Mouse (Mus musculus) kidney, embryonic 14.5 days (tissue): ENCODE data around the gene Adamtsl2. TPM values are rescaled to one million over a fixed set of nuclear protein-coding genes. Genes with fewer than 3 reads are reported as not detected.
A peak's percentile ranks its signal among the peaks of the same experiment; 100 is the strongest.

ENCODE experiments used
- ATAC-seq: fragments of 200-750 bp; cut with Nextera tagmentation; 2 replicates; pipeline ENCODE4 v1.8.0; 2017; ENCODE audit warnings: moderate number of reproducible peaks, mild to moderate bottlenecking, moderate TSS enrichment, moderate library complexity; ENCODE audit not compliant: low FRiP score, low TSS enrichment
- H3K27ac ChIP-seq: fragments of 300-500 bp; sonication (generic); 2 replicates; pipeline ENCODE4 v1.5.1; 2014; ENCODE audit warnings: low read depth, mild to moderate bottlenecking, low read length, moderate library complexity, mixed read lengths
- H3K27me3 ChIP-seq: fragments of 300-500 bp; sonication (generic); 2 replicates; pipeline ENCODE4 v1.6.1; 2014; ENCODE audit warnings: mild to moderate bottlenecking, low read length; ENCODE audit not compliant: control insufficient read depth, insufficient read depth
- H3K36me3 ChIP-seq: fragments of 300-500 bp; sonication (generic); 2 replicates; pipeline ENCODE4 v1.6.1; 2014; ENCODE audit warnings: low read length, mixed read lengths; ENCODE audit not compliant: control insufficient read depth, insufficient read depth
- H3K4me1 ChIP-seq: fragments of 300-500 bp; sonication (generic); 2 replicates; pipeline ENCODE4 v1.6.1; 2014; ENCODE audit warnings: low read length, mixed read lengths; ENCODE audit not compliant: control insufficient read depth, insufficient read depth
- H3K4me2 ChIP-seq: fragments of 300-500 bp; sonication (generic); replicated peaks from 2 replicates; pipeline ENCODE4 v1.6.1; 2014; ENCODE audit warnings: low read depth, mild to moderate bottlenecking, low read length
- H3K4me3 ChIP-seq: fragments of 300-500 bp; sonication (generic); 2 replicates; pipeline ENCODE4 v1.5.1; 2014; ENCODE audit warnings: mild to moderate bottlenecking, low read length
- H3K9ac ChIP-seq: fragments of 300-500 bp; sonication (generic); 2 replicates; pipeline ENCODE4 v1.6.1; 2014; ENCODE audit warnings: low read depth, mild to moderate bottlenecking, low read length, moderate library complexity
- H3K9me3 ChIP-seq: fragments of 300-500 bp; sonication (generic); 2 replicates; pipeline ENCODE4 v1.6.1; 2016; ENCODE audit warnings: low read length; ENCODE audit not compliant: control insufficient read depth
- WGBS: fragments of 180-500 bp; shearing (Covaris S2); extraction: QIAGEN DNeasy Blood & Tissue Kit; methylation state at CpG from one replicate; pipeline ENCODE4 v1.1.7; 2014; 5-methylcytosine and 5-hydroxymethylcytosine counted together
- polyA plus RNA-seq: library from polyadenylated mRNA; unstranded; fragments of >200 nt; fragmentation: Nextera tagmentation; extraction: Ambion mirVana; gene quantifications from 2 replicates; pipeline ENCODE4 v1.2.1, GENCODE M21; 2014

The Adamtsl2 gene
- polyA plus RNA-seq, 1 experiment from 2014 or later: 0.65 TPM

- WGBS: 84% methylated on average over 5 of the region's 5 CpGs
- no peak for ATAC-seq
Measured at GRCm38 (mm10) chr2:27135935-27136334, 56.8 kb downstream of the Adamtsl2 start.

DNA sequence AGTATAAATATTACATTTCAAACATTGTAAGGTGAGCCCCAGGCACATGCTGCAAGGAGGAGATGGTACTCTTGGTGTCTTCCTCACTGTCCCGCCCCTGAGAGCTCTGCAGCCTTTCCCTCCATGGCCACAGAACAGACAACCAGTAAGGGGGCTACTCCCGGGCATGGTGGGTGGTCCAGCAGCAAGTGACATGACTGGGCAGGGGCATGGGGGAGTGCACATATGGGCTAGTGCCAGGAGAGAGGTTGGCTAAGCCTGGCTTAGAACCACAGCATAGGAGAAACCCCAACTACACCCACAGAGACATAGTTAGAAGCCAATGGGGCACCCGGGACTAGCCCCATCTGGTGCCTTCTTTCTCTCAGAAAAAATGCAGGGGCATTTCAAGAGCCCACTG, 57.2 kb downstream of the Adamtsl2 start:
- 76% methylated on average over 3 of the region's 3 CpGs for WGBS
- peaks cover 10% of the 10 kb centered on the region; the same call in 1 of the 2 replicates for H3K27me3 ChIP-seq
- no peak for ATAC-seq
- no peaks in the 10 kb centered on the region for H3K36me3 ChIP-seq
- no peak overlapping the region for H3K4me3 ChIP-seq
- H3K4me1 ChIP-seq: no peaks in the 10 kb centered on the region
- no peaks in the 10 kb centered on the region for H3K9me3 ChIP-seq
- no peak overlapping the region for H3K27ac ChIP-seq
- no peak overlapping the region for H3K9ac ChIP-seq
- no peak overlapping the region for H3K4me2 ChIP-seq

More at GRCm38 (mm10) chr2:27135935-27136334, 56.8 kb downstream of the Adamtsl2 start:
- H3K4me3 ChIP-seq: no peak overlapping the region
- H3K9me3 ChIP-seq: no peaks in the 10 kb centered on the region
- no peaks in the 10 kb centered on the region for H3K36me3 ChIP-seq
- peaks cover 7% of the 10 kb centered on the region; the same call in 1 of the 2 replicates for H3K27me3 ChIP-seq
- no peak overlapping the region for H3K9ac ChIP-seq
- H3K4me1 ChIP-seq: no peaks in the 10 kb centered on the region
- H3K4me2 ChIP-seq: no peak overlapping the region
- no peak overlapping the region for H3K27ac ChIP-seq

GRCm38 (mm10) chr2:27136789-27137188, 57.6 kb downstream of the Adamtsl2 start:
- Histone ChIP-seq H3K4me2 (no peak overlapping the region), H3K4me1 (no peaks in the 10 kb centered on the region), H3K4me3 (no peak overlapping the region), H3K27ac (no peak overlapping the region), H3K27me3 (peaks cover 14% of the 10 kb centered on the region), H3K9ac (no peak overlapping the region), H3K36me3 (no peaks in the 10 kb centered on the region), H3K9me3 (no peaks in the 10 kb centered on the region)
- no peak for ATAC-seq
- WGBS: 86% methylated on average over 1 of the region's 1 CpGs

DNA sequence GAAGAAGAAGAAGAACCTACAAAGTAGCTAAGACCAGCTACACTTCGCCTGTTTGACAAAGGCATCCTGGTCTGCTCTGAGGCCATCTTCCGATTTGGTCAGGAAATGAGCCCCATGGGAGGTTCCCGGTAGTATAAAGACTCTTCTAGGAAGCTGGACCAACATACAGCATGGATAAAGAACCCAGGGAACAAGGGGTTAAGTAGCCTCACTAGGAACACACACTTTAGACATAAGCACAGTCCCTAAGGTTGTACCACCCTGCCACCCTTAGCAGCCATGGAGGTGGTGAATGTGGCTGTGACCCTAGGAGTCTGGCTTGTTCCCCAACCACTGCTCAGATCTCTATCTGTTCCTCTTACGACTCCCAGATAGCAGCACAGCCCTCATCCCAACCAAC, 59.2 kb downstream of the Adamtsl2 start:
- Histone ChIP-seq H3K4me2 (no peak overlapping the region), H3K9me3 (no peaks in the 10 kb centered on the region), H3K4me1 (0 out of 2 replicates have a peak, but pooled peaks cover 2% of the 10 kb centered on the region), H3K36me3 (no peaks in the 10 kb centered on the region), H3K4me3 (no peak overlapping the region), H3K9ac (no peak overlapping the region), H3K27ac (no peak overlapping the region), H3K27me3 (peaks cover 17% of the 10 kb centered on the region)
- no peak for ATAC-seq
- 55% methylated on average over 4 of the region's 4 CpGs for WGBS

GRCm38 (mm10) chr2:27141950-27142693, 62.9 kb downstream of the Adamtsl2 start, which contains the start of gene Fam163b:
Fam163b (minus strand) TSS chr2:27142491.
- peaks cover 17% of the 10 kb centered on the region for H3K27me3 ChIP-seq
- 0 out of 2 replicates have a peak, but pooled peaks cover 2% of the 10 kb centered on the region for H3K4me1 ChIP-seq
- H3K27ac ChIP-seq: no peak within 1 kb of the TSS
- H3K9me3 ChIP-seq: no peaks in the 10 kb centered on the region
- no peaks in the 10 kb centered on the region for H3K36me3 ChIP-seq
- ATAC-seq: peak; percentile 85
- peak within 1 kb of the TSS; percentile 37; the same call in 1 of the 2 replicates for H3K9ac ChIP-seq
- under 1% methylated on average over 52 of the region's 62 CpGs for WGBS
- H3K4me3 ChIP-seq: peak within 1 kb of the TSS; percentile 38
- peak within 1 kb of the TSS; percentile 81 for H3K4me2 ChIP-seq

DNA sequence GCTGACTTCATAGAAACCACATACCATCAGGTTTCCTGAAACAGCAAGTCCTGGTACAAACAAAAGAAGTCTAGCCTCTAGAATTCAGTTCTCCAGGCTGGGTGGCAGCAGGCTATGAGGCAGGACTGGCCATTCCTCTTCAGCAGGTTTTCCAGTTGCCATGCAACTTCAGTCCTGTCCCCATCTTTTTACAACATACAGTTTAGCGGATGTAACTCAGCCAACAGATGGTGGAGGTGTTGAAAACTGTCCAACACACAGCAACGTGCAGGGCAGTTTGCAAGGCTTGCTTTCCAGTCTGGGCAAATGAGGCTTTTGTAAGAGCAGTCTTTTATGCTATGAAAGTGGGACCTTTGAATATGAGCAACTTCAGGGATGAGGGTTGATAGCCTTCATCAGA, 65.8 kb downstream of the Adamtsl2 start:
- no peaks in the 10 kb centered on the region for H3K36me3 ChIP-seq
- no peak overlapping the region for H3K9ac ChIP-seq
- H3K4me1 ChIP-seq: 0 out of 2 replicates have a peak, but pooled peaks cover 5% of the 10 kb centered on the region
- WGBS: 61% methylated on average over 2 of the region's 2 CpGs
- no peak overlapping the region for H3K4me3 ChIP-seq
- no peak overlapping the region for H3K27ac ChIP-seq
- no peak overlapping the region for H3K4me2 ChIP-seq
- no peak for ATAC-seq
- H3K9me3 ChIP-seq: no peaks in the 10 kb centered on the region
- peaks cover 17% of the 10 kb centered on the region for H3K27me3 ChIP-seq

- Histone ChIP-seq H3K27me3 (peaks cover 5% of the 10 kb centered on the region), H3K9ac (no peak overlapping the region), H3K4me1 (0 out of 2 replicates have a peak, but pooled peaks cover 5% of the 10 kb centered on the region), H3K27ac (no peak overlapping the region), H3K4me2 (no peak overlapping the region), H3K36me3 (no peaks in the 10 kb centered on the region), H3K4me3 (no peak overlapping the region), H3K9me3 (no peaks in the 10 kb centered on the region)
- ATAC-seq: no peak
- WGBS: 68% methylated on average over 6 of the region's 6 CpGs
Measured at GRCm38 (mm10) chr2:27146840-27147239, 67.7 kb downstream of the Adamtsl2 start.

DNA sequence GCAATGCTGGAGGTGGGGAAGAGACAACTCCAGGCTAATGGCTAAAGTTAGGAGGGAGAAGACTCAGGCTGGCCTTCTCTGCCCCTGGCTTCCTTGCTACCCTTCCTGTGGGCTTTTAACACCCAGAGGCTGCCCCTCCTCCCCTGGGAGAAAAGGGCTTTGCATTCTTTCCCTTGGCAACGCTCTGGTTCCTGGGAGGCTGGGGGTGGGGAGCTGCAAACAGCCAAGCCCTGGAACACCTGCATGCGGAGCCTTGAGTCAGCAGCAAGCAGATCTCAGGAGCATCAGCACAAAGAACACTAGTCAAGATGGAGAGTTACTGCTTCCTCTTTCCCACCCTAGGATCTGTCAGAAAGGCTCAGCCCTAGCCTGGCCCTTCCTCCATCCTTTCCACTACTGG, 70.3 kb downstream of the Adamtsl2 start:
- Histone ChIP-seq H3K4me2 (no peak overlapping the region), H3K4me1 (0 out of 2 replicates have a peak, but pooled peaks cover 2% of the 10 kb centered on the region), H3K27ac (no peak overlapping the region), H3K27me3 (no peaks in the 10 kb centered on the region), H3K9me3 (no peaks in the 10 kb centered on the region), H3K4me3 (no peak overlapping the region), H3K36me3 (no peaks in the 10 kb centered on the region), H3K9ac (no peak overlapping the region)
- ATAC-seq: no peak
- 9% methylated on average over 2 of the region's 2 CpGs for WGBS

GRCm38 (mm10) chr2:27154466-27155185, 75.4 kb downstream of the Adamtsl2 start:
- Histone ChIP-seq H3K4me3 (no peak overlapping the region), H3K4me1 (0 out of 2 replicates have a peak, but pooled peaks cover 1% of the 10 kb centered on the region), H3K27me3 (no peaks in the 10 kb centered on the region), H3K9ac (no peak overlapping the region), H3K27ac (no peak overlapping the region), H3K9me3 (no peaks in the 10 kb centered on the region), H3K36me3 (no peaks in the 10 kb centered on the region), H3K4me2 (no peak overlapping the region)
- 76% methylated on average over 10 of the region's 10 CpGs for WGBS
- no peak for ATAC-seq
